Mouse (Mus musculus) kidney, adult 2 months (tissue): Measurements from ENCODE around the gene Slc25a34.

Experiments
- CTCF ChIP-seq: fragments of 200-500 bp; conservative IDR thresholded peaks from 2 replicates; pipeline ENCODE4 v1.5.1; 2011; ENCODE audit warnings: low read depth, mild to moderate bottlenecking, control low read depth, low read length, moderate library complexity, mixed read lengths; ENCODE audit not compliant: insufficient read depth, insufficient read length
- POLR2A ChIP-seq: fragments of 200-500 bp; IDR thresholded peaks from one replicate; pipeline ENCODE4 v1.6.1; 2011; ENCODE audit warnings: low read depth, low read length, control low read depth

GRCm38 (mm10) chr4:141619299-141619883 is 4.2 kb downstream of the Slc25a34 start:
- TF ChIP-seq CTCF (no peak), POLR2A (no peak)
